Mouse (Mus musculus): Measurements from ENCODE around the gene Gm11060.
A peak's percentile ranks its signal among the peaks of the same experiment; 100 is the strongest.

The Gm11060 gene

GRCm38 (mm10) chr2:105091718-105092117, at the start of gene Gm11060:
Gm11060 (plus strand) TSS chr2:105092018.
- no peak for DNase-seq (ENCODE audit: low spot score)

GRCm38 (mm10) chr2:105043152-105043551, 48.7 kb upstream of the Gm11060 start:
- DNase-seq (ENCODE audit: low spot score), result no peak

- DNase-seq (ENCODE audit: low spot score), result no peak
Observed at GRCm38 (mm10) chr2:105048301-105048700, 43.5 kb upstream of the Gm11060 start.

DNA sequence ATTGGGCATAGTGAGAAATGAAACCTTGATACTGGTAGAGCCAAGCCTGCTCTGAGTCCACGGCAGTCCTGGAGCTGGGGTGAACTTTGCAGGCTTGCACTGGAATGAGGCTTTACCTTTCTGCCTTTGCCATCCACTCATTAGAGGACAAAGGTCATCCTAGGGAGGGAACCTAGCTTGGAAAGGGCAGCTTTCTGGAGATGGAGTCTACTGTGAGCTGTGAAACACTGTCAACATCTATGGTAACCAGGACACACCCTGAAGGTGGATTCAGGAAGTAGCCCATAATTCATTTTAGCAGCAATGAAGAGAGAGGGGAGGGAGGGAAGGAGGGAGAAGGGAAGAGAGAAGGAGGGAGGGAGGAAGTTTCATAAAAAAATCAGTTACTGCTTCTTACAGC, 36.3 kb upstream of the Gm11060 start:
- DNase-seq (ENCODE audit: low spot score), result no peak

DNA sequence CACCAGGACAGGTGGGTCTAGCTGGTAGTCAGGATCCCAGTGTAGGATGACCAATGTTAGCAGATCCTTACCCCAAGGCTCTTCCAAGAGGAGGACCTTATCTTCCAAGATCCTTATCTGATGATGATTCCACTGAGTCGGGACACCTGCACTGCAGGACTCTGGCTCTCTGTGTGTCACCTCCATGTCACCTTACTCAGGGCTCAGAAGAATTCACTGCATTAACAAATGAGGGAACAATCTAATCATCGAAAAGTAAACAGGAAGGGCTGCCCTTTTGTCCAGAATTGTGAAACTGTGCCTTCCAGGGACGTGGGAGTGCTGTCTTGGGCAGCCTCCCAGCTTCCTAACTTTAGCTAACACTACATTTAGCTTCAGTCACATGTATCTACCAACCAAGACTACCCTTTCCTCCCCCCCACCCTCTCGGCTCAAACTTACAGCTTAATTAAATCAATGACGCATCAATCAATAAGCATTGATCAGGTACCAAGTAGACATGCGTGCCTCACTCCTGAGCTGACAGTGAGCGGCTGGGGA, 33.2 kb upstream of the Gm11060 start:
- no peak for DNase-seq (ENCODE audit: low spot score)

DNA sequence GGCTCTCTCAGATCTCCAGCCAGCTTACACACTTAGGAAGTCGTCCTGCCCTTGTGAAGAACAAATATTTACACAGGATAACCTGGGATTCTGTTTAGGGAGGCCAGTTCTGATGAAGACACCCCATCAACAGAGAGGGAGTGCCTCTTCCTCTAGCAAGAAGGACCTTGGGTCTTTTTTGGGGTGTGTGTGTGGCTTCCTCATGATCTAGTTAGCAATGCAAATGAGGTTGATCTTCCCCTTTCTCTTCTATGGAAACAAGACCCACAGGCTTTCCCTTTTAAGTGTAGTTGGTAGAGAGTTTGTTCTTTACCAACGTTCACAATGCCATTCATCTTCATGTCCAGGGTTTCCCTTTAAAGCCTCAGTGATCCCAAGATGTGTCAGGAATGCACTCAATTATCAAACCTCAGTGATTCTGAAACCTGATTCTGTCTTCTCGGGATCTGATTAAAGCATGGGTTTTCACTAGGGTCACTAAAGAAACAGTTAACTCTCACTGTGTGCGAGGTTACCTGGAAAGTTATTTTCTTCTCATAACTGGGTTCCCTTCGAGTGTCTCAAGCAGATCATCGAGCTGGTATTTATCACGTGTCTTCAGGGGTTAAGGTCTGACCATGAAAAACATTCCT, 29.0 kb upstream of the Gm11060 start:
- DNase-seq (ENCODE audit: low spot score), result no peak

- no peak for DNase-seq (ENCODE audit: low spot score)
Observed at GRCm38 (mm10) chr2:105072496-105072895, 19.3 kb upstream of the Gm11060 start.

- no peak for DNase-seq (ENCODE audit: low spot score)
Observed at GRCm38 (mm10) chr2:105074196-105074595, 17.6 kb upstream of the Gm11060 start.

DNA sequence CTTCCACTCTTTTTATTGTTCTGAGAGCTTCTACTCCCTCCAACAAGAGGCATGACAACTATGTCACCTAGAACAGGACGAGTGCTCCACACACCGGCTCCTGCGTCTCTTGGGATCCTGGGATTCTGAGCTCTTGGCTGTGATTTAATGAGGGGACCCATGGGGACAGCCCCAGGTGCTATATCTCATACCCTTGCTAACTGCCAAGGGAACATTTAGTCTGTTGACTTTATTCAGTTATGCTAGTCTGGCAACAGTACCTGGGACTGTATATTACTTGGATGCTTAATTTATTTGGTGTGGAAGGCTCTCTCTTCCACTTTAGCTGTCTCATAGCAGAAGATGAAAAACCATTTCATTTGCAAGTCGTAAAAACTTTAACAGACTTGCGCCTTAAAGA, 16.0 kb upstream of the Gm11060 start:
- DNase-seq (ENCODE audit: low spot score), result no peak

DNA sequence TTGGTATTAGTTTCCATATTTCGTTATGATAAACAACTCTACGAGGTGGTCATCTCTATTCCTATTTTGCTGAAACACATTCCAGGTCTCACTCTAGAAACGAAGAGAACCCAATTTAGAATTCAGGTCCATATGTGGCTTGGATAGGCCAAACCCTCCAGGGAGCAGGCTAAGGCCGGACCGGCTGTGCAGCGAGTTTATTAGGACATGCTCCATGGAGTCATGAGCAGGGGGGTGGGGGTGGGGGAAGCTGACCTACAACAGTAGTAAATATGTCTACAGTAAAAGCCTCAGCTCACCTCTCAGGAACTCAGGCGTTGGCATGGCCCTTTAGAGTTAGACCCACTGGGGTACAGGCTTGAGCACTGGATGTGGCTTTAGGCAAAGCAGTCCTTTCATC, 14.7 kb upstream of the Gm11060 start:
- DNase-seq (ENCODE audit: low spot score), result no peak

DNA sequence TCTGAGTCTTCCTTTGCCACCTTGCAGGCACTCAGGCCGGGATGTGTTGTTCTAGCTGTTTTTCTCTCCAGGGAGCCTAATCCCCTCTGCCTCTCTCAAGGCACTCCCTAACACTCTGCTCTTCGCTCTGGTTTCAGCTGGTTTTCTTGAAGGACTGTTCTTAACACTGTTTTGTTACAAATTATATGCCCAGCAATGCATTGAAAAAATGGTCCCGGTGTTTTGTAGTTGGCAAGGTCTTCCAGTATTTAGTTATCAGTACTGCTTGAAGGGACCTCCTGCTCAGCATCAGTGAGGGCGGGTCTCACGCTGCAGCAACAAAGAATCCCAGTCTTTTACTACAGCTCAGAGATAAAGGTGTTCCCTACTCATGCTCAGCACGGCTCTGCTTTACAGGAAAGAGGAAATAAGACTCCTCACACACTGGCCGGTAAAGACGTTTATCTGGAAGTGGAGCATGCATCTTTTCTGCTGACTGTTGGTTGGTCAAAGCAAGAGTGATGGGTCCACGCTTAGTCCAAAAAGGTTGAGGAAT, 9.5 kb upstream of the Gm11060 start:
- DNase-seq (ENCODE audit: low spot score), result no peak

GRCm38 (mm10) chr2:105084035-105084434, 7.8 kb upstream of the Gm11060 start:
- no peak for DNase-seq (ENCODE audit: low spot score)

DNA sequence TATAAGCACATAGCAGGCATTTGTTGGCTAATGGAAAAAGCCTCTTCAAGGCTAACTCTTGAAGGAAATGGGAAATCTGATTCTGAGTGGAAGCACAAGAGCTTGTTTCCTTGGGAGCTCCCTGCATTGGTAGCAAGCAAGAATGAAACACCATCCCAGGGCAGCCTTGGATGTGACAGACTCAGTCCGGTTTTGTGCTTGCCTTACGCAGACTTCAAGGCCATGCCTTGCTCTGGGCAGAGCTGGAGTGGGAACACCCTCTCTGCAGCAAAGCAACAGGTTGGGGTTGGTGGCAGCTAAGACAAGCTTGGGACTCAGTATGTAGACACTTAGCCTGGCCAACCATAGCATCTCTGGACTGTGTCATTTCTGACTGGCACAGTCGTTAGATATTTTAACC, 5.7 kb upstream of the Gm11060 start:
- DNase-seq (ENCODE audit: low spot score), result no peak

GRCm38 (mm10) chr2:105088005-105088404, 3.8 kb upstream of the Gm11060 start:
- DNase-seq (ENCODE audit: low spot score), result no peak

DNA sequence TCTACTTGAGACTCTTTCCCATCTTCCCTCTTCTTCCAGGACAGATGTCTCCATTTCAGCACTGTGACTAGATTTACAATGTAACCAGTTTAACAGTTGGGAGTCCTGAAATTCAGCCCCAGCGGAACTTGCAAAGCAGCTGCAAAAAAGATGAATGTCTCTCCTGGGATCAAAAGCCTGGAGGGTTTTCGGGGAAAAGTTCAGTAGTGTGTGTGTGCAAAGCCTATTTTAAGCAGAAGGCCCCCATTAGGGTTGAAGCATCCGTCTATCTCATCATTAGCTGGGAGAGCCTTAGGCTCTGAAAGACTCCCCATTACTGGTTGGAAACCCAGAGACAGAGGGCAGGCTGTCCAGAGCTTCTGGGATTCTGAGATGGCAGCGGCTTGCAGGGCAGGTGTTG, 2.7 kb upstream of the Gm11060 start:
- DNase-seq (ENCODE audit: low spot score), result no peak

DNA sequence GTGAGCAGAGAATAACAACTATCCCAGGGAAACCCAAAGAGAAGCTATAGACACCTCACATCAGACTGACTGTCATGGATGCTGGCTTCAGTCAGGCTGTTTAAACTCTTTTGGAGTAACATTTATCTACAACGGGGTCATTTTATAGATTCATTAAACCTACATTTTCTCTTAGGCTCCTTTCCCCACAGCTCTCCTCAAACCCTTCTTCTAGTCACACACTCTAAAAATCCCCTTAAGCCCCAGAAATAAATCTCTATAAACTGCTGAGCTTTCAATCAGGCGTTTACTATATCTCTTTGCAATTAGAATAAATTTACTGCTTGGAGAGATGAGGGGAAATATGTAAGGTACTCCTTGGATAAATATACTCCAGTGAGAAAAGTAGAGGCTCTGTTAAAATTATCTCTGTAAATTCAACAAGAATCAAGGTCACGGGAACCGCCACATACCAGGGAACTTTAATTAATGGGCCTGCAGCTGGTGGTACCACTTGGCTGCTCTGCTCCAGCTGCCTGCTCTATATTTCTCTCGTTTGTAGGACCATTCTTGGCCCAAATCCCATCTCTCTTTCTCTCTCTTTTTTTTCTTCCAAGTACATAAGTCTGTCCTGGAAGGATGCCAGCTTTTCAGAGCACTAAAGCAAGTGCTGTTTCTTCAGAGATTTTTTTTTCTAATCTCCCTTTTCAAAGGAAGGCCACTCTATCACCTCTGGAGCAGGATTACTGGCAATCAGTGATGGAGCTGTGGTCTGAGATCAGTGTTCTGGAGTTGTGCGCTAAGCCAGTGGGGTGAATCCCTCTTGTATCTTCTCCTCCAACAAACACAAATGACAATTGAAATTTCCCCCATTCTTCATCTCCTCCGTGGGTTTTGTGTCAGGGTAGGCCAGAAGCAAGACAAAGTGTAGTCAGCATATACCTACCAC, 2.0 kb upstream of the Gm11060 start:
- DNase-seq (ENCODE audit: low spot score), result peak; percentile 10

DNA sequence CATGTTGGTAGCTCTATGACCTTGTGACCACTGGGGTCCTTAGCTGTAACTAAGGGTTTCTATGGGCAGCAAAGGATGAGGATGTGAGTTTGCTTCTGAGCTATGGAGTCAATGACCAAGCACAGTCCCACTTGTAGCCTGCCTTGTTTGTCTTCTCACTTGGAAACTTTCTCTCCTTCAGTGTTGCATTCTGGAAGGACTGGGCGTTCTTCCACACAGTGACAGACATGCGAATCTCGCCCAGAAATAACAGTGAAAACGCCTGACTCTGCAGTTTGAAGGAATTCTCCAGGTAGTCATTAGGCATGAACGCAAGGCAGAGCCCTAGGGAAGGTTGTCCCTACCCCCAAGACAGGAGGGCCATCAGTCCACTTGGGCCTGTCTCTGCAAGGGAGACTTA, 827 bp upstream of the Gm11060 start:
- DNase-seq (ENCODE audit: low spot score), result no peak

- no peak for DNase-seq (ENCODE audit: low spot score)
Observed at GRCm38 (mm10) chr2:105097294-105097953, 5.6 kb downstream of the Gm11060 start.

DNA sequence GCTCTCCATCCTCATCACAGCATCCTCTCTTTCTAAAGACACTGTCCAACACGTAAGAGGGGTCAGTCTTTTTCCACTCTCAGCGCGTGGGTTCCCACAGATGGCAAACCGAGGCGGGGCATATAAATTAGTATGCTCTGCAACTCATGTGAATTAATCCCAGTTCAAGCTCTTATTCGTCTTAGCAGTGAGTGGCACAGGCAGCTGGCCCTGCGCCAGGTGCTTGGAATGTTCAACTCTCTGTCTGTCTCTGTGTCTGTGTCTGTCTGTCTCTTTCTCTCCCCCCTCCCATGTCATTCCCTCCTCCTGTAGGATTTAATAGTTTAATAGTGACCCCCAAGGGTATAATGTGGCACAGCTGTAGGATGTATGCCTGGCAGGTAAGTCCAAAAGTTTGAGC, 7.6 kb downstream of the Gm11060 start:
- no peak for DNase-seq (ENCODE audit: low spot score)

GRCm38 (mm10) chr2:105100541-105100940, 8.7 kb downstream of the Gm11060 start:
- no peak for DNase-seq (ENCODE audit: low spot score)

DNA sequence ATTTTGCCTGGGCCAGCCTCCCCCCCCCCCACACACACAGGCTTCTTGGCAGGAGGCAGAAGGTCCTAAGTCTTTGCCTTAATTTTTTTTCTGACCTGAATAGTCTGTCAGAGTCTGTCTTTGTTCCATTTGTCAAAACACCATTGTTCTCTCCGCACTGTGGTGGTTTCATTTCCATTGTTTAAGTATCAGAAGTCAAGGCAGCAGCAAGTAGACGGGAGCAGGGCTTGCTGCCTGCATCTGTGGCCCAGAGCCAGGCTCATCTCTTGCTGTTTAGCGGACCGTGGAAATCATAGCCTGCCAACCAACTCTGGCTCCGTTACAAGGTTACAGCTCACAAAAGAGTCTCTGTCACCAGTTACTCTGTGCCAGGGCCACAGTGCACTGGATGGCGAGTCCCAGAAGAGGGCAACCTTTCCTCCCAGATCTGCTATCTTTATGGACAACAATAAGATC, 16.9 kb downstream of the Gm11060 start:
- peak; percentile 9 for DNase-seq (ENCODE audit: low spot score)

GRCm38 (mm10) chr2:105114074-105114473, 22.3 kb downstream of the Gm11060 start:
- DNase-seq (ENCODE audit: low spot score), result no peak

Data from MN1 (cell line).